Mouse (Mus musculus) adrenal gland, adult 18-20 months (tissue): ENCODE results near the gene Vegfb. TPM values are rescaled to one million over a fixed set of nuclear protein-coding genes. Genes with fewer than 3 reads are reported as not detected.

ENCODE experiments used
- DNase-seq, 2 experiments: peaks; one replicate each; pipeline ENCODE4 v3.0.0; 2021 to 2022; ENCODE audit warnings: low spot score in 2 of 2
- total RNA-seq, 2 experiments: library from RNA; stranded (reverse); gene quantifications; 1 replicate in 1 of 2; 2 replicates in 1 of 2; pipeline ENCODE4 v1.2.3; 2021

Gene Vegfb
- total RNA-seq, 2 experiments from 2014 or later = 84.3 to 164 TPM

DNA sequence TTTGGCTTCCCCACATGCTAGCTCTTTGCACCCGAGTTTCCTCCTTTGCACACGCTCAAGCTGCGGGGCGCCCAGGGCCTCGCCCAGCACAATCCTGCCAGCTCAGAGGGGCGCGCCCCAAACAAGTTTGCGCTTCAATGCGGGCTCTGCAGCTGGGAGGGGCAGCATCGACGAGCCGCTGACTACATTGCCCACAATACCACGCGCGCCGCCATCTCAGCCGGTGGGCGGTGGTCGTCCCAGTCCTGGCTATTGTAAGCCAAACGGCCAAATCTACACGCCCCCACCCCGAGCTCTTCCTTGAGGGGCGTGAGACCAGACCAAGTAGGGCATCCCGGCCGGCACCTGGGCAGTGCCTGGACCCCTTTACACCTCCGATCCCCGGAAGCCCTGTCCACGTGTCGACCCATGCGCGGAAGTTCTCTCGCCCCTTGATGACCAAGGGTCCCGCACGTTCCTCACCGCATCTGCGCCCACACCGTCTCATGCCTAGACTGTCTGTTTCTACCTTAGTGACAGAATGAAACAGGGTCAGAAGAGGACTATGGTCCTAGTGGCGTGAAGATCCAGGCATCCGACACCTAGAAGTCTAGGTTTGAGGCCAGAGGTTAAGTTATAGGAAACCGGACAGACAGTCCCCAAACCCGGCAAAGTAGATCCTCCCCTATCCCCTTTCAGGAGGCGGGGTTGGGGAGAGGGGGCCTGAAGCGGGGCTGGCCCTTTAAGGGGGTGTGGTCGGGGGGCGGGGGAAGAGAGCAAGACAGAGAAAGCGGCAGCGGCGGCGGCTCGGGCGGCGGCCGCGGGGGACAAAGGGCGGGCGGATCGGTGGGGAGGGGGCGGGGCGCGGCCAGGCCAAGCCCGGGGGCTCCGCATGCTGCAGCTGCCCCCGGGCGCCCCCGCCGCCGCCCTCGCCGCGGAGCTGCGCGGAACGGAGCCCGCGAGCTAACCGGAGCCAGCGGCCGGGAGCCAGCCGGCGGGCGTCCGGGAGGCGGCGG, 12.9 kb downstream of the Vegfb start, which contains the start of gene Ppp1r14b:
Ppp1r14b (plus strand) TSS at position 758 of the 995 bp plus-strand sequence.
- DNase-seq = peak; percentile 71 to 73

DNA sequence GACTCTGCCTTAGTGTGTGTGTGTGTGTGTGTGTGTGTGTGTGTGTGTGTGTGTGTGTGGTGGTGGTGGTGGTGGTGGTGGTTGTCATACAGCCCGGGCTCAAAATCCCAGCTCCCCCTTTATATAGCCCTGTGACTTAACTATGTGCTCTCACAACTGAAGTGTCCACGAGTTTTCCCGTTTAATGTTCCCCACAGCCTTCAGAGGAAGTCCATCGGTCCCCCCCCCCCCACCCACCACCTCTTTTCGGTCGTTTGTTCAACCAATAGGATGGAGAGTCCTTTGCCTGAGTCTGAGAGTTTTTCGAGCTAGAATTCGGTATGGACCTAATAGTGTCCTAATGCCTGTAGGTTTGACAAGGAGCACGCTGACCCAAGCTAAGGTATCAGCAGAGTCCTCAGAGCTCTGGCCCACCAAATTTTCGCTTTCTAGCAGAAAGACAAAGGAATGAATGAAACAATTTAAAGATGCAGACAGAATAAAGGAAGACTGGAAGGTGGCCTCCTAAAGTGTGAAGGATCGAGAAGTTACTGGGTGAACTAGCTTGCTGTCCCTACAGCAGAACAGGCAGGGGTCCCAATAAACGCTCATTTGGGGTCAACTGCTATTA, 13.8 kb downstream of the Vegfb start:
- no peak for DNase-seq

- no peak for DNase-seq
These were observed 15.1 kb downstream of the Vegfb start for GRCm38 (mm10) chr19:6972247-6972917.

DNA sequence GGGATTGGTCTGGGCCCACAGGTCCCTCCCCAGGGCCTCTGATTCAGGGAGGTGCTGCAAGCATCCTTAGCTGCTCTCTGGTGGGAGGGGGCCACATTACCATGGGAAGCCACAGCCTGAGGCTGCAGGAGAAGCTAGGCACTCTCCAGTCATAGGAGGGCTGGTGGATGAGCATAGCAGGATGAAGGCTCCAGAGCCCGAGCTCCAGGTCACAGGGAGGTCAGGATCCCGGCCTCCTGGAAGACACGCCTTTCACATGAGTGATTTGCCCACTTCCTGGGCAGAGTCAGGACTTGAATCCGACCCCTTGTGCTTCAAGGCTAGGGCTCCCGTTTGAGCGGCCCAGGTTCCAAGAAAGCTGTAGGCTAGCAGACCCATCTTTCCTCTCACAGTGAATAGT, 15.8 kb downstream of the Vegfb start:
- DNase-seq = no peak

DNA sequence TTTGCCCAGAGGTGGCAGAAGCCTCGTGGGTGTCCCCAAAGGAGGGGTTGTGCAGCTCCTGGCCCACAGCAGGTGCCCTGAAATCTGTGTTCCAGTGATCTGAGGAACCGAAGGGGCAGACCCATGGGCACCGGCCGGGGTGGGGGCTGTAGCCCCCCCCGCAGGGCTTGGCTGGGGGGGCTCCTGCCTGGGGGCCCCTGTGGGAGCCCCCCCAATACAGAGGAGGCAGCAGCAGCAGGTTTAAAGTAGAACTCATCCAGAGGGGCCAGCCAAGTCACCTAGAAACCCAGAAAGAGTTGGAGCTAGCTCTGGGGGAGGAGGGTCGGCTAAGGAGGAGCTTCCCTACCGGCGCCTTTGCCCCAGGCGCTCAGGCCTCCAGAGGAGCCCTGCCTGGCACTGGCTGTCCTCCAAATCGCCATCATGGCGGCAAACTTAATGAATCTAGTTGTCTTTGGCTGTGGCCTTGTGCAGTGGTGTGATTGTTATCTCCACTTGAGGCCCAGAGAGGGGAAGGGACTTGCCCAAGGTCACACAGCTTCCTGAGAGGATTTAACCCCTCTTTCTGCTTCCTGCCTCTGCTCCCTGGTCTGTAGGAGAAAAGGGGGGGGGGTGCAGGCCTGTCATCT, 16.9 kb downstream of the Vegfb start:
- no peak for DNase-seq

DNA sequence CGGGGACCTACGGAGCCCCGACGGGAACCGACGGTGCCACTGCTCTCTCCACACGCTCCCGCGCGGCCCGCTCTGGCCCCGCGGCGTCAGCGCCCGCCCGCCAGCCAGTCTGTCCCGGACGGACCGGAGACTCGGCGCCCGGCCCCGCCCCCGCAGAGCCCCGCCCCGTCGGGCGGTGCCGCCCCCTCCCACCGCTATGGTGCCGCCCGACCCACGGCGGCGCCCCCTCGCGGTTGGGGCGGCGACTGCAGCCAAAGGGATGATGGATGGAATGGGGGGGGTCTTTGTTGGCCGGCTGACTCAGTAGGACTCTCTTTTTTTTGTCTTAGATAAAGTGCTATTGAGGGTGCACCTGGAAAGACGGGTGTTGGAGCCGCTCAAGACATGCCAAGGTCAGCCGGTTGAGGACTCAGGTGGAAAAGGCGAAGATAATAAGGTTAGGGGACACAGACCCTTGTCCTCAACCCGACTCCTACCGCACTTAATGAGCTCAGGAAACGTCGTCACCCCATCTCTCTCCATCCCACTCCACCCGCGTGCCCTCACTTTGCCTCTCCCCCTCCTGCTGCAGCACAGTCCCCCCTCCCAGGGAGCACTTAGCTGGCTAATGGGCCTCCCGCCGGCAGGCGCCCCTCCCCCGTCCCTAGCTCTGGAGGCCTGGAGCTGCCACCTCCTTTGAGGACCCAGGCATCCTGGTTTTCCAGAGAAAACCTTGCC, 17.6 kb downstream of the Vegfb start:
- peak; percentile 80 to 90 for DNase-seq

DNA sequence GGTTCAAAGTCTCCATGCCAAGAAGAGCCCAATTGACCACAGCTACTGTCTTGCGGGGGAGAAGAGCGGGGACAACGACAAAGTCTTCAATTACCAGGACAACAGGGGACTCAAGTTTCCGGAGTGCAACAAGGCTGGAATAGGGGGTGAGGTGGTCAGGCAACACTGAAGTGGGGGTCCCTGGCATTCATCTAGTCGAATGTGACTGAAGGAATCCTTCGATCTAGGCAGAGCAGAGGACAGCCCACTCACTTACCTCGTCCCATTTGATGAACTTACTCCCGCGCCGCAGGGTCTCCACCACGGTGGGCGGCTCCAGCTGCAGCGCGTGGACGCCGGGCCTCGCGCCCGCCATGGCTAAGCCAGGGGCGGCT, 18.2 kb downstream of the Vegfb start:
- no peak for DNase-seq

DNA sequence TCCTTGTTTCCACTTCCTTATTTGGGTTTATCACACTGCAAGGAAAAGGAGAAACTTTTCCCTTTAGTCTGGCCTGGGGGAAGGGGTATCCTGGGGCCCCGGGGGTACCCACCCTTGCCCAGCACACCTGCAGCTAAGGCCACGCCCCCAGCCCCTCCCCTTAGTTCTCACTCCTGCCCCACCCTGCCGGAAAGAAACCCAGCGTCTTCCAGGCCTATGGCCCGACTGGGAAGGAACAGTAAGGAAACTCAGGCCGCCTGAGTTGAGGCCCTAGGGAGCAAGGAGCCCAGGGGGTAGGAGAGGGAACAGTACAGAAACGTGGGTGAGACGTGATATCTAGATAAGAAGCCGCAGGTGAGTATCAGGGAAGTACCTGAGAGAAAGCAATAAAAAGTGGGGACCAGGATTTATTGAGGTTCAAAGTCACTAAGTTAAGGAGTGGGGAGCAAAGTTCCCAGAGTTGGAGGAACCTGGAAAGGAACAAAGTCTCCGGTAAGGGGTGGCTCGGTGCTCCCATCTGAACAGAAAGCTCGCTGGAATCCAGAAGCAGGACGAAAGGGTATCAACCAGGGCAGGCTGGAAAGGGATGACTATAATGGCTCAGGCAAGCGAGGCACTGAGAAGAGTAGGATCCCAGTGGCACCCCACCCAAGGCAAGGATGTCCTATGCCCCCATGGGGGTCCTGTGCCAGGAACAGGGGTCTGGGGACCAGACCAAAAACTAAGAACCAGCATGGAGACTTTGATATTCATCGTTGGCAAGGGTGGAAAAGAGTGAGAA, 18.8 kb downstream of the Vegfb start:
- DNase-seq = peak in 1 of 2 experiments; percentile 35

DNA sequence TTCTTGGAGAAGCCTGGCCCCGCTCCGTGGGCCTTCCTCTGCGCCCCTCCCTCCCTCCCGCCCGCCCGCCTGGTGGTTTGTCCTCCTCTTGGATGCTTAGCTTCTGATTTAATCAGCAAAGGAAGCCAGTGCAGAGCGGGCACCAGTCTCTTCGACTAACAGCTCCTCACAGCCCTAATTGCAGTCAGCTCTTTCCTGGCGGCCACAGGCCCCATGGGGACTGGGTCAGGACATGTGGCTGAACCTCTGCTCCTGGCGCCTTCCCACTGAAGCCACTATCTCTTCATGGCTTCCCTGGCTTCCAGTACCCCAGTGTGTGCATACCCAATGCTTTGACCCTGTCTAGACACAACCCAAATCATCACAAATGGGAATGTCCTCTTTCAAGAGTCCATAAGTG, 31.0 kb downstream of the Vegfb start:
- no peak for DNase-seq

- DNase-seq = no peak
These were observed 32.0 kb downstream of the Vegfb start for GRCm38 (mm10) chr19:6955424-6955823.

DNA sequence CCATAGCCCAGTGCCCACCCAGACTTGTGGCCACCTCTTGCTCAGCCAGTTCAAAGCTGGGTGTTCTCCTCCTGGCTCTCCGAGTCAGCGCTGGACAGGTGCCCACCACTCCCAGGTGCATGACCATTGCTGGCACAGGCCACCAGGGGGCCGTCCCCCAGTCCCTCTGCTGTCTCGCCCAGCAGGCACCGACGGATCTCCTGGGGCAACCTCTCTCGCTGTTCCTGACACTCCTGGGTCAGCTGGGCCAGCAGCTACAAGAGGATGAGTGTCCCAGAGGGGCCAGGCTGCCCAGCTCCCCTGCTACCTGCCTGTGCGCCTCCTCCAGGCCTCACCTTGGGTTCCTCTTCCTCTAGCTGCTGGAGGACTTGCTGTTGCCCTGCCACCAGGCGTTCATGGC, 33.4 kb downstream of the Vegfb start:
- peak in 1 of 2 experiments; percentile 57 for DNase-seq

- peak; percentile 56 to 58 for DNase-seq
These were observed 34.8 kb downstream of the Vegfb start for GRCm38 (mm10) chr19:6952712-6953037.

- peak; percentile 78 to 83 for DNase-seq
These were observed 35.3 kb downstream of the Vegfb start for GRCm38 (mm10) chr19:6951994-6952711.

- DNase-seq = peak; percentile 87 to 90
These were observed 36.0 kb downstream of the Vegfb start for GRCm38 (mm10) chr19:6951381-6951968.

GRCm38 (mm10) chr19:6950613-6951153, 36.8 kb downstream of the Vegfb start:
- peak; percentile 44 to 62 for DNase-seq

DNA sequence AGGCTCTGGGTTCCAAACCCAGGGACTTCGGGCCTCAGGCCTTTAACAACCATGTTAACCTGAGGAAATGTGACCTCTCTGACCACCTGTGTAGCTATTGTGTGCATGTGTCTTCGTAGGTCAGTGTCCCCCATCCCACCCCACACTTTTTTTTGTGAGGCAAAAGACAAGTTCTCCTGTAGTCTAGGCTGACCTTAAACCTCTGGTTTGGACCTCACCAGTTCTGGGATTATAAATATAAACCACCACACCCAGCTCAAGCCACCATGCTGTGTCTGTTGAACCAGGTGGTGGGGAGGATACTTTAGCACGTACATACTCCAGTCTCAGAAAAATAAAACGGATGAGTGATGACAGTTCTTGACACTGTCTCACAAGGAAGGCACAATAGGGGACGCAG, 37.5 kb downstream of the Vegfb start:
- DNase-seq = peak in 1 of 2 experiments; percentile 19

GRCm38 (mm10) chr19:6949532-6949931, 37.9 kb downstream of the Vegfb start:
- no peak for DNase-seq

DNA sequence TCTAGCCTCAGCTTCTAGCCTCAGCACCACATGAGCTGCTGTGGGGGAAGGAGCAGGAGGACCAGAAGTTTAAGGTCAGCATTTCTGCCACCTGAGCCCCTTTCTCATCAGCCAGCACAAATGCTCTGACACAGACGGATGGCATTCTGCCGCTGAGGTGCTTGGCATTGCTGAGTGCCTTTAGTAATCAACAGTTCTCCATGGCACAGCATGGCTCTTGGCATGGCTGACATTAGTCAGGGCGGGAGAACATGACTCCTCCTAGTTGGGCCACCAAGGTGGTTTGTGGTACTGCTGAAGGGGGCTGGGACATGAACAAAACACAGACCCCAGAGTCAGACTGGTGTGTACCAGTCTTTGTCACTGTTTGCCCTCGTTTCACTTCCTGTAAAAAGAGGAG, 39.3 kb downstream of the Vegfb start:
- DNase-seq = no peak

DNA sequence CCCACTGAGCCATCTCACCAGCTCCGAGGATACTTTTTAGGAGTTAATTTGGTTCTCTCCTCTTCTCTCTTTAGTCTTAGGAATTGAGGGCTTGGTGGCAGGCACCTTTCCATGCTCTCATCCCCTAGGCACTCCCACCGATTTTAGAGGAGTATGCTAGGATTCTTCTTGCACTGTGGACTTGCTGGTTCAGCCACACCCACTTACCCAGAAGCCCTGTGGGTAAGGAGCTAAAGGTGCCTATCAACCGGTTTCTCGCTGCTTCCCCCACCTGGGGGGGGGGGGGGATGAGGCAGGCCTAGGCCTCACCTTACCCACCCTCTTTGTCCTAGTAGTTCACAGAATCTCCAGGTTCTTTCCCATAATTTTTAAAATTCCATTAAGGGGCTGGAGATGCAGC, 39.7 kb downstream of the Vegfb start:
- DNase-seq = no peak
